Mouse (Mus musculus): ENCODE results near the gene Rbp7. TPM values are rescaled to one million over a fixed set of nuclear protein-coding genes. Genes with fewer than 3 reads are reported as not detected.

The Rbp7 gene
- total and polyA plus RNA-seq, 2 experiments from 2014 or later = not detected

DNA sequence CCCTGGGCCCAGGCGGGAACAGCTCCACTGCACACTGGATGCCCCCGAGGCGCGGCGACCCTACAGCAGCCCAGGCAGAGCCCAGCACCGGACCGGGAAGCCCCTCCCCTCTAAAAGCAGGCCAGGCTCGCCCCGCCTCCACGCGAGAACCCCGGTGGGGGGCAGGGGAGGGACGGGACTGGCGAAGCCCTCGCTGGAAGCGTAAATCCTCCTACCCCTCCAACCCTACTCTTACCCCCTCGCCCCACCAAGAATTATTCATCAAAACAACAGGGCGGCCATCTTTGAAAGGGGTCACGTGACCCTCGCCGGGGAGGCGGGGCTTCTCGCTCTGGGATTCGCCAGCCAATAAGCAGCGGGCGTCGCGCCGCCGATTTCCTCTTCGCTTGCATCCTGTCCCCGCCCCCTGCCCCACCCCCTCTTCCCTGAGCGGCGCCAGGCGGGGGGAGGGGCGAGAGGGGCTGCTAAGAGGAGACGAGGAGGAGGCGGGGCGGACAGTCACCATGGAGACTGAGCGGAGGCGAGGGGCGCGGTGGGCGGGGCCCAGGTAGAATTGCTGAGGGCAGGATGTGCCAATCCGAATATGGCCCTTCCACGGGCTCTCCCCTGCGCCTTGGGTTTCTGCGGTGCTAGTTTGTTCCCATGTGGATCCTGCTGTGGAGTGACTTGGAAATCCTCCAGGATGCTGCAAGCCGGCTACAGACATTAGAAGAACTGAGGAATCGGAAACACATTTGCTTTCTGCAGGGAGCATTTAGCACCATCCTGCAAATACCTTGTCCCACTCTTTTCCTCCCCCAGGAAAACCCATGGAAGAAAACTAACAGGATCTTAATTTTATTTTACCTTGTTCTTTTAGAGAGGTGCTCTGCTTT, 28.2 kb downstream of the Rbp7 start, which contains the start of gene Ube4b:
Ube4b (minus strand) TSS at position 425 of the 875 bp plus-strand sequence.
- no peaks in the 10 kb centered on the region for H3K27me3 ChIP-seq (ENCODE audit: insufficient read depth, low read length)
- ATAC-seq = peak; percentile 95
- H3K27ac ChIP-seq = peak within 1 kb of the TSS; percentile 99
- 1% methylated on average over 46 of the region's 50 CpGs for WGBS
- peak; percentile 100 for DNase-seq (ENCODE audit: low spot score)
- peak within 1 kb of the TSS; percentile 75 for H3K4me2 ChIP-seq (ENCODE audit: low read depth, low read length)
- TF ChIP-seq CTCF (IDR thresholded peaks at IDR 0.05; ENCODE audit: low read depth) = no peak
- H3K4me1 ChIP-seq (ENCODE audit: insufficient read depth, low read length) = 0 out of 2 replicates have a peak, but pooled peaks cover 2% of the 10 kb centered on the region
- peak within 1 kb of the TSS; percentile 65 for H3K4me3 ChIP-seq (ENCODE audit: low read length)
- H3K9me3 ChIP-seq (ENCODE audit: low read length) = no peaks in the 10 kb centered on the region
- no peaks in the 10 kb centered on the region for H3K36me3 ChIP-seq (ENCODE audit: insufficient read depth, low read length)
- H3K9ac ChIP-seq (replicated peaks; ENCODE audit: low read length) = peak within 1 kb of the TSS; percentile 77

DNA sequence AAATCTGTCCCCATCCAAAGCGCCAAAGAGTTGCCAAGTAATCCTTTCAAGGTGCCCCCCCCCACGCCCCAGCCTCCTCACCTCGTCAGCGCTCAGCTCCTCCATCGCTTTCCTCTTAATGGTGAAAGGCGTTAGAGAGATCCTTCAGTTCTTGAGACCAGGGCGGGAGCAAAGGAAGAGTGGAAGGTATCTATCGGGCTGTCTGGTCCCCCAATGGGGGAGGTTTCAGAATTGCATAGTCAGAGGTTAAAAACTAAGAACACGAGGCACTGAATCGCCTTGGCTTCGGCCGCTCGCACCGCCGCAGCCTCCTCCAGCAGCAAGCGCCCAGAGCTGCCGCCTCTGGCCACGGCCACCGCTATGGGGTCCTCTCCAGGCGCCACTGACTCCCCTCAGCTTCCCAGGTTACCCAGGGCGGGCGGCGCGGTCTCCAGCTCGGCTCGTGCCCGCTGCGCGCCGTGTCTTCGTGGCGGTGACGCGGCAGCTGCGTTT, 28.9 kb downstream of the Rbp7 start:
- no peak for TF ChIP-seq CTCF (IDR thresholded peaks at IDR 0.05; ENCODE audit: low read depth)
- H3K4me2 ChIP-seq (ENCODE audit: low read depth, low read length) = peak overlapping the region; percentile 75
- under 1% methylated on average over 33 of the region's 35 CpGs for WGBS
- H3K4me3 ChIP-seq (ENCODE audit: low read length) = peak overlapping the region; percentile 65
- H3K36me3 ChIP-seq (ENCODE audit: insufficient read depth, low read length) = no peaks in the 10 kb centered on the region
- H3K27me3 ChIP-seq (ENCODE audit: insufficient read depth, low read length) = no peaks in the 10 kb centered on the region
- ATAC-seq = no peak; the same call in none of the 2 replicates
- H3K9ac ChIP-seq (replicated peaks; ENCODE audit: low read length) = peak overlapping the region; percentile 77
- peak; percentile 65 for DNase-seq (ENCODE audit: low spot score)
- H3K9me3 ChIP-seq (ENCODE audit: low read length) = no peaks in the 10 kb centered on the region
- H3K4me1 ChIP-seq (ENCODE audit: insufficient read depth, low read length) = 0 out of 2 replicates have a peak, but pooled peaks cover 2% of the 10 kb centered on the region
- H3K27ac ChIP-seq = peak overlapping the region; percentile 99

DNA sequence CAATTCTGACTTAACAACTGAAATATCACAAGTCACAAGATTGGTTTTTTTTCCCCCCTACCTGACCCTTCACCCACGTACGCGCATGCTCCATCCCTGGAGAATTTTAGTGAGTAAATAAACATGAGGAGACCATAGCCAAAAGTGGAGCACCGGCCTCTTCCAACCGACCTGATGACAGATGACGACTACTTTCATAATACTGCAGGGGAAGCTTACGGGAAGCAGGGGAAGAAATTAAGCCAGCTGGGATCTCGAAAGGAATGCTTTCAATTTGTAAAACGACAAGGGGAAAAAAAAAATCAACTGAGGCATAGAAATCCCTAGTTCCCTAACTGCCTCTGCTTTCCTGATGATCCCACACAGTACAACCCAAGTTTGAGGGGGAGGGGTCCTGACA, 30.0 kb downstream of the Rbp7 start:
- no peak for ATAC-seq
- Histone ChIP-seq H3K27ac (no peak overlapping the region), H3K4me2 (ENCODE audit: low read depth, low read length) (peak overlapping the region; percentile 75), H3K4me1 (ENCODE audit: insufficient read depth, low read length) (0 out of 2 replicates have a peak, but pooled peaks cover 2% of the 10 kb centered on the region), H3K36me3 (ENCODE audit: insufficient read depth, low read length) (no peaks in the 10 kb centered on the region), H3K9me3 (ENCODE audit: low read length) (no peaks in the 10 kb centered on the region), H3K9ac (replicated peaks; ENCODE audit: low read length) (peak overlapping the region; percentile 77), H3K4me3 (ENCODE audit: low read length) (peak overlapping the region; percentile 65), H3K27me3 (ENCODE audit: insufficient read depth, low read length) (no peaks in the 10 kb centered on the region)
- WGBS = 0% methylated on average over 9 of the region's 9 CpGs
- DNase-seq (ENCODE audit: low spot score) = peak; percentile 19
- no peak for TF ChIP-seq CTCF (IDR thresholded peaks at IDR 0.05; ENCODE audit: low read depth)

DNA sequence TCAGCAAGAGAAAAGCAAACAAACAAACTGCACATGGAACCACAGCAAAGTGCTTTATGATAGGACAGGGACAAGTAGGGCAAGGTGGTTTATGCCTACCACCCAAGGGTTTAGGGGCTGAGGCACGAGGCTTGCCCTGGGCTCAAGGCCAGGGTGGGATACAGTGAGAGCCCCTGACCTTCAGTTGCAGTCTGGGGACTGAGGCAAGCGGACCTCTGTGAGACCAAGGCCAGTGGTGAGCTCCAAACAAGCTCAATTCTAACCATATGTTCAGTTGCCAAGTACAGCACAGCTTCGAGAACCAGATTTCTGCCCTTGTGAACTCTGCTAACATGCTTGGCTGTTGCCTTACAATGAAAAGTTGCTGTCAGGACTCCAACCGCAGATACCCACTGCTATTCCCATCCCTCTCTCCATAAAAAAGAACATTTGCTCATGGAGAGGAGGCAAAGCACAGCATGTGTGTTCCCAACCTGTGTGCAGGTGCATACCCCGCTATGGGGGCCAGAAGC, 36.9 kb downstream of the Rbp7 start:
- H3K4me1 ChIP-seq (ENCODE audit: insufficient read depth, low read length) = peaks cover 16% of the 10 kb centered on the region; the same call in 1 of the 2 replicates
- ATAC-seq (no peak), DNase-seq (ENCODE audit: low spot score) (no peak)
- 57% methylated on average over 5 of the region's 5 CpGs for WGBS
- no peaks in the 10 kb centered on the region for H3K27me3 ChIP-seq (ENCODE audit: insufficient read depth, low read length)
- H3K4me2 ChIP-seq (ENCODE audit: low read depth, low read length) = no peak overlapping the region
- H3K4me3 ChIP-seq (ENCODE audit: low read length) = no peak overlapping the region
- no peak for TF ChIP-seq CTCF (IDR thresholded peaks at IDR 0.05; ENCODE audit: low read depth)
- no peaks in the 10 kb centered on the region for H3K36me3 ChIP-seq (ENCODE audit: insufficient read depth, low read length)
- no peak overlapping the region for H3K9ac ChIP-seq (replicated peaks; ENCODE audit: low read length)
- H3K27ac ChIP-seq = no peak overlapping the region
- no peaks in the 10 kb centered on the region for H3K9me3 ChIP-seq (ENCODE audit: low read length)

DNA sequence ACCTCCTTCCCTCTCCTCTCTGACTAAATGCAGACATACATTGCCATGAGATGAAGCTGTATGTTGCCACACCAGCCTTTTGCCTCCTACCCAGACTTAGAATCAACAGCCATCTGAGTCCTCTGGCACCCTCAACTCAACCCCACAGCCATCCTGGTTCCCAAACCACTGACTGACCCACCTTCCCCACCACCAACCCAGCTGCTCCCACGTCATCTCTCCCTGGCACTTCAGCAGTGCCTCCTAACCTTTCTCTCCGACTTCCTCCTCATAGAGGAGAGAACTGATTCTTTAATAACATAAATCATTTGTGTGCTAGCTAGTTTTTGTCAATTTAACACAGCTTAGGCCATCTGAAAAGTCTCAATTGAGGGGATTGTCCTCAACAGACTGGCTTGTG, 37.8 kb downstream of the Rbp7 start:
- Histone ChIP-seq H3K4me1 (ENCODE audit: insufficient read depth, low read length) (peaks cover 16% of the 10 kb centered on the region; the same call in 1 of the 2 replicates), H3K27ac (no peak overlapping the region), H3K36me3 (ENCODE audit: insufficient read depth, low read length) (no peaks in the 10 kb centered on the region), H3K9ac (replicated peaks; ENCODE audit: low read length) (no peak overlapping the region), H3K4me2 (ENCODE audit: low read depth, low read length) (no peak overlapping the region), H3K4me3 (ENCODE audit: low read length) (no peak overlapping the region), H3K9me3 (ENCODE audit: low read length) (no peaks in the 10 kb centered on the region), H3K27me3 (ENCODE audit: insufficient read depth, low read length) (no peaks in the 10 kb centered on the region)
- WGBS = 84% methylated on average over 2 of the region's 2 CpGs
- no peak for TF ChIP-seq CTCF (IDR thresholded peaks at IDR 0.05; ENCODE audit: low read depth)
- DNase-seq (ENCODE audit: low spot score) (no peak), ATAC-seq (no peak)

DNA sequence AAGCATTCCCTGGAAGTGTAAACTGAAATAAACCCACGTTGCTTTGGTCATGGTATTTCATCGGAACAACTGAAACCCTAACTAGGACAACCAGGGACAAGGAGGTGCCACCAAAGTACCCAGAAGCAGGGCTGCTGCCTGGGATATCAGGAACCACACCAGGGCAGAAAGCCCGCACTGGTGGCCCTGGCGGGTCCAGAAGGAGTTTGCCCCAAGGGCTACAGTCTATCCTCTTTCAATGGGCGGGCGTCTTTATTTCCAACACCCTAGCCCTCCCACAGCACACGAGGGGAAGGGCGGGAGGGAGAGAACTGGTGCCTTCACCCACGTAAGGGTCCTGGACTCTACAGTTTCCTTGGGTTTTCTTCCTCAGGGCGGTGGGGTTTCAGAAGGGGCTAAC, 38.4 kb downstream of the Rbp7 start:
- ATAC-seq (no peak), DNase-seq (ENCODE audit: low spot score) (no peak)
- no peak for TF ChIP-seq CTCF (IDR thresholded peaks at IDR 0.05; ENCODE audit: low read depth)
- 73% methylated on average over 10 of the region's 10 CpGs for WGBS
- no peak overlapping the region for H3K27ac ChIP-seq
- no peaks in the 10 kb centered on the region for H3K36me3 ChIP-seq (ENCODE audit: insufficient read depth, low read length)
- no peak overlapping the region for H3K9ac ChIP-seq (replicated peaks; ENCODE audit: low read length)
- peaks cover 16% of the 10 kb centered on the region; the same call in 1 of the 2 replicates for H3K4me1 ChIP-seq (ENCODE audit: insufficient read depth, low read length)
- H3K9me3 ChIP-seq (ENCODE audit: low read length) = no peaks in the 10 kb centered on the region
- no peak overlapping the region for H3K4me2 ChIP-seq (ENCODE audit: low read depth, low read length)
- H3K27me3 ChIP-seq (ENCODE audit: insufficient read depth, low read length) = no peaks in the 10 kb centered on the region
- no peak overlapping the region for H3K4me3 ChIP-seq (ENCODE audit: low read length)
